Mouse (Mus musculus) kidney, adult 10 weeks (tissue): Measurements from ENCODE around the gene Ly6g6f. TPM values are rescaled to one million over a fixed set of nuclear protein-coding genes. Genes with fewer than 3 reads are reported as not detected.

ENCODE experiments used
- polyA plus RNA-seq: library from polyadenylated mRNA; stranded (reverse); fragments of 350-450 nt; fragmentation: Illumina TruSeq; extraction: RNeasy Lipid Tissue Mini Kit (QIAGEN cat#74804); gene quantifications from one replicate; pipeline ENCODE4 v1.2.3, GENCODE M21; 2014; ENCODE audit warnings: low read depth, low replicate concordance

Ly6g6f gene
- not detected for polyA plus RNA-seq

DNA sequence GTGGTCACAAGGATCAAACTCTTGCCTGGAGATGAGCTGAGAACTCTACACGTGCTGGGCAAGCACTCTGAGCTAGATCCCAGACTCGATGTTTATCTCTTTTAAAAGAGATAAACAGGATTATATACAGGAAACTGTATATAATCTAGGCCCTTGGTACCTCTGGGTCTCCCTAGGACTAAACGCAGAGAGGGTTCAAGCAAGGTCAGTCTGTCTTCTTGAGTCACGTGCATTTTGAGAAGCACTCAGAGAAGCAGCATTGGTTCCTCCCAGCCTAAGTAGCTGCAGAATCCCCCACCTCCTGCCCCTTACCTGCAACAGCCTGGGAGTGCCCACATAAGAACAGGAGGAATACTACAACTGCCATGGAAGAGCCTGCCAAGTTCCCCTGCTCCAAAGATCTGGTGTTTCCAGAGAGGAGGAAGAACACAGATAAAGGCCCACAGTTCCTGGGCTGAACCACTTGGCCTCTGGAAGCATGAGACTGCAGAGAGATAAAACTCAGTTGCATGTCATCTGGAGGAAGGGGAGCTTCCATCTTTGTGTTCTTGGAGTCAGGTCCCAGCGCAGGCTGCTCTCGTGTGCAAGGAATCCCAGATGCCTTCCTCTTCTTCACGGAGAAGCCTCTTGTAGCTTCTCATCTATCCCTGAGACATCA lies at the start of gene Ly6g6f:
TSS of gene Ly6g6f (minus strand) at position 403 of the 658 bp plus-strand sequence.

DNA sequence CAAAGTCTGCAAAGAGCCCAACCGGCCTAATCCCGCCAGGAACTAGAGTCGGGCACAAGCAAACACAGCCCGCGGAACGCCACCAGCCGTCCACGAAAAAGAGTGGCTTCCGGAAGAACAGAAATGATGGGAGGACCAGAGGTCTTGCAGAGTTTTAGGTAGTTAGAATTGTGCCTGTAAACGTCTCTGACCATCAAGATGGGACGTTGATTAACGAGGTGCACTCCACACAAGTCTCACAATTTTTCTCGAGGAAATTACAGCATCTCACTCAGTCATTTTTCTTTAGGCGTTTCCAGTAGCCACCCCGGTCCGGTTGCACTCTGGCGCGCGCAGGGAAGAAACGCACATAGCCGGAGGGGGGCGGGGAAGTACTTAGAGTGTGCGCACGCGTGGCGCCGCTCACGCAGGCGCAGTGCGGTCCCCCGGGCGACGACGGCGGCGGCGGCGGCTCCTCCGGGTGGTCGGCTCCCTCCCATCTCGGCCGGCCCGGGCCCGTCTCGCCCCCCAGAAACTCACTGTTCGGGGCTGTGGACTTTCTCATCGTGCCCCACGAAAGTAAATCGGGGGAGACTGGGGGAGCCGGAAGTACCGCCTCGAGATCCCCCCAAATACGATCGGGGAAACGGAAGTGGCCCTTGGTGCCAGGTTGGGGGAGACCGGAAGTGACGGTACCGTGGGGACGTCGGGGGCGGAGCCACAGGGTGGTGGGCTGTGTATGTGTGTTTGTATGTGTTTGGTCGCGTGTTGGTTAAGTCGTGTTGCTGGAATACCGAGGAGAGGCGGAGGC lies 49.6 kb upstream of the Ly6g6f start, which contains the start of gene Bag6:
TSS of gene Bag6 (plus strand) at position 378 of the 790 bp plus-strand sequence.

DNA sequence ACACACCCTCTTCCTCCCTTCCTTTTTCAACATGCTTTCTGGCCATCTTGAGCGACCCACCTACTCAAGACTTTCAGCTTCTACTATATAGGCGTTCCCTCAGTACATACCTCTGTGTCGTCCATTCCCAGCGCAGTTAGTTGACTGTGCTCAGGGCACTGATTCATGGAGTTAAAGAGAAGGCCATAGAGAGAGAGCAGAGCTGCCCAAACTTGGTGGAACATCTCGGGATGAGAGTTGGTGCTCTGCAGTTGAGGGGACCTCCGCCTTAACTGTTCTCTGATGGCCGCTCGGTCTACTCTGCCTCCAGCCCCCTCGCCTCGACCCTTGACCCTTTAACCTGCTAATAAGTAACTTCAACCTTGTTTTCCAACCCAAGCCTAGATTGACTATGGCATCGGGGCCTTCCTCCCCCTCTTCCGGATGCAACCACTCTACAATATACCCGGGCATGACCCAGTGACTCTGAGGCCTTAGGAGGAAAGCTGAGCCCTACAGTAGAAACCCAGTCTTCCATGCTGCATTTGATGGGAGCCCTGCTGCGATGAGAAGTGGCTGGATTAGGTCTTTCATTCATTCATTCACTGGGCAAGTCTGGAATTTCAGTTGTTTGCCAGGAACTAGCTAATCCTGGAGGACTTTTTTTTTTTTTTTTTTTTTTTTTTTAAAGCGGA lies 46.2 kb upstream of the Ly6g6f start, which contains the start of gene Apom:
TSS of gene Apom (minus strand) at position 551 of the 674 bp plus-strand sequence.

DNA sequence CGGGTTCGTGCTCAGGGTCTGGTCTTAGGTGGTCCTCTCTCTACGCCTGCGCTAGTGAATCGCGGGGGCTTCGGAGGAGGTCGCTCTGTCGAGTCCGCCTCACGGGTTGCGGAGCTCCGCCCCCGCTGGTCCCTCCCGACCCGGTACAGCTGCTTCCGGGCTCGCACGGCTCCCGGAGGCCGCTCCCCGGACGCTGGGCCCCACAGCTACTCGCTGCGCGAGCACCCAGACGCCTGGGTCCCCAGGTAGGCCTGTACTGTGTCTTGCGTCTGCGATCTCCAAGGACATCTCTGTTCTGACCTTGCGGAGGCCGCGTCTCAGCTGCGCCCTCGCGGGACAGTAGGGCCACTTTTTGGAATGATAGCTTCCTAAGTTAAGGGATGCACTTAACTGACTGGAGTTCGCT lies 40.8 kb upstream of the Ly6g6f start, which contains the start of gene D17H6S53E:
TSS of gene D17H6S53E (plus strand) at position 168 of the 406 bp plus-strand sequence.

DNA sequence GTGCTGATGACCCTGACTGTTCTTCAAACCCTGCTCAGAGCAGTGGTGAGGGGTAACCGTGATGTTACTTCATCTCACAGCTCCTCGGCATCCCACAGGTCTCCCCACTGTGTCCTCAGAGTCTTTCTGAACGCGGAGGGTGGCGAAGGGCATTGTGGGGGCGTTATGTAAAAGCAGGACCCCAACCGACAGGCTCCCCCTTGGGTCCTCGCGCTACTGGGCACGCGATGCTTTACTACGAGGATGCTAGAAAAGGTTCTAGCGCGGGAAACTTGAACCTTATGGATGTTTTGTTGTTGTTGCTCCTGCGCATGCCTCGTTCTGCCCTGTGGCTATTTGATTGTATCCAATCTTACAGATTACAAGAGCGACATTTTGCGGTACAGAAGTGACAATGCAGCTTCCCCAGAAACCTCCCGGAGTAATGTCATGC lies 36.5 kb upstream of the Ly6g6f start, which contains the start of gene Csnk2b:
TSS of gene Csnk2b (minus strand) at position 183 of the 433 bp plus-strand sequence.

DNA sequence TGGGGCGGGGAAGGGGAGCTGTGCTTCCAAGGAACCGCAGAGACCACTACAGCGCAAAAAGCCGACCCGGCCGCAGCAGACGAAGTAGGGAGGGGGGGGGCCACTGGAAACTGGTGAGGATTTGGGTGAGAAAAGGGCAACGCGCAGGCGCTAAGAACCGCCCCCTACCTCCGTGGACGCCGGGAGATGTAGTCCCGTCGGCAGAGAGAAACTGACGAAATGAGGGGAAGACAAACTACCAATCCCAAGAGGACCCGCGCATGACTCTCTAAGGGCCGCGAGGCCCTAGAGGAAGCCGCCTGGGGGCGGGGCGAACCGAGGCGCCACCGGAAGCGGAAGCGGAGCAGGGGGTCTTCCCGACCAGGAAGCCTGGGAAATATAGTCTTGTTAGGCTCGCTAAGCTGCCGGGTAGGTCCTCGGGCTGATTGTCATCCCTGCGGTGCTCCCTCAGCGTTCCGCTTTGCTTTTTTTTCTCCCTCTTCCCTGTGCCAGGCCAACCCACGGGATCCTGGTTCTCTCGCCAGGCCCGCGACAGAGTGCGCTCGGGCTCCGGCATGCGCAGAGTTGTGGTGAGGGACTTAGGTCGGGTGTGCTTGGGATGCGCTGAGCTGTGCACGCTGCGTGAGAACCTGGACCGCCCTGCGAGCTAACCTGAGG lies 35.9 kb upstream of the Ly6g6f start, which contains the start of gene Gpank1:
TSS of gene Gpank1 (plus strand) at position 313 of the 657 bp plus-strand sequence.

DNA sequence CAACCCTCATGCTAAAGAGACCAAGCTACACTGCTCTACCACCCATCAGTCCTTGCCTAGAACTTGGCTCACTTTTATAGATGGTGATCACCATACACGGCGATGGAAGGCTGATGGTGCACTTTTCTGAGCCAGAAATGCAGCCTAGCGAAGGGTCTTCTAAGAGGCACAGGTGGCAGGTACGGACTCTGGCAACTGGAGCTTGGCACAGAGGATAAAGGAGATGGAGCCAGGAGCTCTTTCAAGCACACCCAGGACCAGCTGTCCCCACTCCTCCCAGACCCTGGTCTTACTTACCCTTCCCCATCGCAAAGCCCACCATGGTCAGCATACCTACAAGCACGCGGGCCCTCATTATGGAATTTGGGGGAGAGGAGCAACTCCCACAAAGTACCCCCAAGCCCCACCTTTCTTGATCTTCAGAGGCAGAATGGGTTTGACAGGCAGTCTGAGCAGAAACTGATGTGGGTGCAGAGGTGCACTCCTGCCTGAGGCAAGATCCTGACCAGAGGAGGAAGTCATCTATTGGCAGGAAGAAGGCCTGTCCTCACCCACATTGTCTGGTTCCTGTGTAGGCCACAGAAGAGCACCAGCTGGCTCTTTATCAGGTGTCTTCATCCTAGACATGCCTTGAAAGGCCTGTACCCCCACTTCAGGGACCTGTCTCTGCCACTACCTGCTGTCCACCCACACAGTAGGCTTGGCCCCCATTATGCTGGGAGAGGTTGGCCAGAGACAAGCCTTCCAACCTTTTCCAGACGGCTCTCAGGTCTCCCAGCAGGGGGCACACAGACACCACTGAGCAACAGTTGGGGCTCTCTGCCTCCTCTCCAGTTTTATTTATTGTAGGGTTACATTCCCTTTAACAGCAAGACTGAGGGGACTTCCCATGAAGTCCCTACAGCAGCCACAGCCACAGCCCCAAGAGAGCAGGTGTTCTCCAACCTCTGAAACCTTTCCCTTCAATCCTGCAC lies 29.9 kb upstream of the Ly6g6f start, which contains the start of gene Ly6g5b:
TSS of gene Ly6g5b (minus strand) at position 383 of the 974 bp plus-strand sequence.

DNA sequence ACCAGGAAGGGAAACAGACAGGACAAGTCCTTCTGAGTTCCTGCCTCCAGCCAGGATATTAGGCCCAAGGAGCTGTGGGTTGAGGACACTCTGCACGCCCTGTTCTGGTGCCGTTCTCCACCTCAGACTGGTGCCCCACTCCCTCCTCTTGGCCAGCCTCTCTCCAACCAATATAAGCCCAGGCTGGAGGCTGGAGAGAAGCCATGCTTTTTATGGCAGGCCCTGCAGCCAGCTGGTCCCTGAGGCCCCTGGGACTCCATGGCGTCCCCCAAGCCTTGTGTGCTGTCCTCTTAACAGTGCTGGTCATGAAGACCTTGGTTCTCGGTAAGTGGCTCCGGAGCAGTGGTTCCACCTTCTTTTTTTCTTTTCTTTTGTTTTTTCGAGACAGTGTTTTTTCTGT lies 22.7 kb upstream of the Ly6g6f start, which contains the start of gene Ly6g5c:
TSS of gene Ly6g5c (plus strand) at position 183 of the 400 bp plus-strand sequence.

DNA sequence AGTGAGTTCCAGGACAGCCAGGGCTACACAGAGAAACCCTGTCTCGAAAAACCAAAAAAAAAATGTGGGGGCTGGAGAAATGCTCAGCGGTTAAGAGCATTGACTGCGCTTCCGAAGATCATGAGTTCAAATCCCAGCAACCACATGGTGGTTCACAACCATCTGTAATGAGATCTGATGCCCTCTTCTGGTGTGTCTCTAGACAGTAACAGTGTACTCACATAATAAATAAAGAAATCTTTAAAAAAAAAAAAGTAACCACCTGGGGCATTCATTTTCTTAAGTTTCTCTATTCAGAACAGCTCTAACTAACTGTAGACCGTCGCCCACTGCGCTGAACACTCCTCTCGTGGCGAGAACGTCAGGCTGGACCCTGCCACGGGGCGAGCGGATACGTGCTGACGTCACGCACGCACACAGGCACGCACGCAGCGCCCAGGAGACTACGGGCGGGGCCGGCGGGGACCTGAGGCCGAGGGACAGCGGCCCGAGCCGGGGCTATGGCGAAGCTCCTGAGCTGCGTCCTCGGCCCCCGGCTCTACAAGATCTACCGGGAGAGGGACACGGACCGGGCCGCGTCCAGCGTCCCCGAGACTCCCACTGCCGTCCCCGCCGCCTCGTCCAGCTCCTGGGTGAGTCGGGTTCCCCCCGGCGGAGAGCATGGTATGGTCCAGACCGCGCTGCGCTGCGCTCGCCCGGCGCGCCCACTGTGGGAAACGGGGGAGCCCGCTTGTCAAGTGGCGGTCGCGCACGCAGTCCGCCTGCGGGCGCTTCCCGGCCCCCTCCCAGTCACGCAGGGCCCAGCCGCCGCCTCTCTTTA lies 3.6 kb upstream of the Ly6g6f start, which contains the start of gene Abhd16a:
TSS of gene Abhd16a (plus strand) at position 439 of the 820 bp plus-strand sequence.

DNA sequence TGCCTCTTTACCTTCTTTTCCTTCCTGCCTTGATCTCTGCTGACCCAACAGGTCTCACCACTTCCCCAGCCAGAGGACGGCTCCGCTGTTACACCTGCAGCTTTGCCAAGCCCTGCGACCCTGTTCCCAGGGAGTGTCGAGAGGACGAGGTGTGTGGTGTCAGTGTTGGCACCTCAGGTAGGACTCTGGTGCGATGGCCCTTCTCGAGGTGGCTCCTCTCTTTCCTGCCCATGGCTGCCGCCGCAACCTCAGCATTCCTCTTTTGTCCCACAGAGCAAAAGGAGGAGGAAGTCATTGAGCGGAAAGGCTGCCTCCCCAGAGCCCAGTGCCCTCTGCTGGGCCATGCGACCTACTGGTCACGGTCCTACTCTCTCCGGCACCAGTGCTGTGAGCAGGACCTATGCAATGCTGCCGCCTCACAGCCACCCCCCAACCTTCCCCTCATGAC lies 7.6 kb downstream of the Ly6g6f start, which contains the start of gene Ly6g6d:
TSS of gene Ly6g6d (minus strand) at position 280 of the 448 bp plus-strand sequence.

DNA sequence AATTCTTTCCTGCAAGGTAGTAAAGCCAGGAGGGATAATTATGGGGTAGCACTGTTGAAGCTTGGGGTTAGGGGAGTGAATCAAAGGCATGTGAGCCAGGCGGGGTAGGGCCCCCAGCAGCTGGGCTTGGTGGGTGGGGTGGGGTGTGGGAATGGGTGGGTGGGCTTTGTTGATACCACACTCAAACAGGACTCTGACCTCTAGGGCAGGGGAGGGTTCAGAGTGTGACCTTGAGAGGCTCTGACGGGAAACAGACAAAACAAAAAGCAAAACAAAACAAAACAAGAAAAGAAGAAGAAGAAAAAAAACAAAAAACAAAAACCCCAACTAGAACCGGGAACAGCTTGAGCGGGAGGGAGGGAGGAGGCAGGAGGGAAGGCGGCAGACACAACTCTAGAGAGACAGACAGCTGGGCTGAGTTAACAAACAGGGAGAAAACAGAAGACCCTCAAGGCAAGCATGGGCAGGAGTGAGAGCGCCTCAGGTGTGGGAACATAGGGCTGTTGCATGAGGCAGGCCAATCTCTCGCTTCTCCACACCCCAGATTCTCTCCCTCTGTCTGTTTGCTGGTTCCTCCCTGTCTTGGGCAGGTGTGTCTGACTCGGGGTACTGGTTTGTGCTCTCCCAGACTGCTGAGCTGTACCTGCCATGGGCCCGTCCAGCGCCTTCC lies 8.8 kb downstream of the Ly6g6f start, which contains the start of gene Ly6g6e:
TSS of gene Ly6g6e (plus strand) at position 396 of the 670 bp plus-strand sequence.

DNA sequence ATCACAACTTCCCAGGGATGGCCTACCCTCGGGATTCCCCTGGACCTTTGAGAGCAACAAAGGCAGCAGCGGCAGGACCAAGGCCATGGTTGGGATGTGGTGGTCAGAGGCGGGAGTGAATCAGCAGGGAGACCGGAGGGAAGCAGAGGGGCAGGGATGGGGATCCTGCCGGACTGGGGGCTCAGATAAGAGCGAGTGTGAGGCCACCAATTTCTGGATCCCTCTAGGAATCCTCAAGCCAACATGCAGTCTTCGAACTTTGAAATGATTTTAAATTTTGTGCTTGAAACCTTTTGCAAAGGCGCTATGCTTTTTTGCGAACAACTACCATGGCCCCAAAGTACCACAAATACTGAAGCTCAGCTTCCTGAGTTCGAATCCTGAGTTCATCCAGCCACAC lies 19.3 kb downstream of the Ly6g6f start, which contains the start of gene Mpig6b:
TSS of gene Mpig6b (minus strand) at position 101 of the 400 bp plus-strand sequence.

DNA sequence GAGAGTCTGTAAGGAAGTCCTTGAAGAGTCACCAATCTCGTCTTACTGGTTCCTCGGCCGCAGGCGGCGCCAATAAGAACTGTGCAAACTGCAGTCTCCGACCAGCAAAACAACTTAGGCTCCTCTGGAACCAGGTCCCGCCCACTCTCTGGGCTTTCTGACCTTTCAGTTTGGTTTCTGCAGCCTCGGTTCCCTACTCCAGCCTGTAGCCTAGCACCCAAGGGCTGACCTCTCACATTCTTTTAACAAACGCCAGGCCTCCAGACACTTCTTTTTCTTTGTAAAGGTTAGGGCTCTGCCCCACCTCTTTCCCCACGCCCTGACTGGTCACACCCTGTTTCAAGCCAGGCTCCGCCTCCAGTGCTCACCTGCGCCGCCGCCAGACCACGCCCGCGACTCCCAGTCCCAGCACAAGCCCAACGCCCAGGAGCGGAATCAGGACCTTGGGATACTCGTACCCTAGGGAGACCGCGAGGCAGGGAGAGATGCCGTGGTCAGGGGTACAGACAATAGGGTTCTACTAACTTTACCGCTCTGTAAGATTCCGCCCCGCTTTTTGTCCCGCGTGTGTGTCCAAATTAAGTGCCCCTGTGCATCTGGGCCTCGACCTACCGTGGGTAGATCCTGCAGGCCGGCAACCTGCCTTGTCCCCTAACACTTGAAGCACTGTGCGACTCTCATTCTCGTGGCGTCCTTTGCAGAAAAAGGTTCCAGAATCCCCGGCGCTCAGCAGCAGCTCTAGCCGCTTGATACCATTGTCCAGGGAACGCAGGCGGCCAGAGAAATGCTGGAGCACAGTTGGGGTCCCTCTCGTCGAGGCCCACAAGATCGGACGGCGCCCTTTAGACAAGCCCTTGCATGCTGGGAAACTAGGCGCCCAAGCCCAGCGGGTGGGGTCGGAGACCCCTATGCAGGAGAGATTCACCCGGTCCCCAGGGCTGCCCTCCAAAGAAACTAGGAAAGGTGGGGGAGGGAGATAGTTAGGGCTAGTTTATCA lies 20.2 kb downstream of the Ly6g6f start, which contains the start of gene Ly6g6c:
TSS of gene Ly6g6c (plus strand) at position 438 of the 997 bp plus-strand sequence.

DNA sequence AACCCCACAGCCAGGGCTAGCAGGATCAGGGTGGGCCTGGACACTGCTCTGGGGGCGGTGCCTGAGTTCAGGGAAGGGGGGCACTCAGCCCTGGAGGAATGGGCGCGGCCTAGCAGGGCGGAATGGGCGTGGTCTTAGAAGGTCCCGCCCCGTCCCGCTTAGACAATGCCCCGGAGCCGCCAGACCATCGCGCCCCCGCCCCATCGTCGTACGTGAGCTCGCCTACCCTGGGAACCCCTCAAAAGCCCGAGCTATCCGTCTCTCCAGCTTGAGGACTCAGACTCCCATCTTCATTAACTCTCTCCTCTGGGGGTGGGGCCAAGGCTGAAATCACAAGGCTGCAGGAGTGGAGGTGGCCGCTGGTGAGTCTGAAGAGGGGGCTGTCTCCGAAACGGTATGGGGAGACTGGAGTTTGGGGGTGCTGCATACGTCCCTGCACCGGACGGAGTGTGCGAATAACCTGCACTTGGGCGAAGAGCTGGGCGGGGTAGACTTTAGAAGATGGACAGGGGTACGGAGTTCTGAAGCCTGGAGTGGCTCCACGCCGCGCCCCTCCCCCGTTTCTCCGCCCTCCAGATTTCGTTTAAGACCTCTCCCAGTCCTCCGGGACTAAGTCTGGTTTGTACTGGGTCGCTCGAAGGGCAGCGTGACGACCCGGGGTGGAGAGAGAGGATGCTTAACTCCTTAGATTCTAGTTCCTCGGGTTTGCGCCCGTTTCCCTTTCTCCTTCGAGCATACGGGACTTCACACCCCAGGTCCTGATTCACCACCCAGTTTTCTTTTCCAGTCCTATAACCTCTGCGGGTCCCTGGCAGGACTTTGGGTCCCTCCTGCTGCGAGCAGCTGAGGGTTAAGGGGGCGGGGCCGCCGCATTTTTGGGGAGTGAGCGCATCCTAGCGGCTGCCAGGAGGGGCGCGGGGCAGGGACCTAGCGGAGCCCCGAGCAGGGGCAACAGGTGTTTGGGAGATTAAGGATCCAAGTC lies 26.2 kb downstream of the Ly6g6f start, which contains the start of gene Ddah2:
TSS of gene Ddah2 (plus strand) at position 125 of the 982 bp plus-strand sequence.

DNA sequence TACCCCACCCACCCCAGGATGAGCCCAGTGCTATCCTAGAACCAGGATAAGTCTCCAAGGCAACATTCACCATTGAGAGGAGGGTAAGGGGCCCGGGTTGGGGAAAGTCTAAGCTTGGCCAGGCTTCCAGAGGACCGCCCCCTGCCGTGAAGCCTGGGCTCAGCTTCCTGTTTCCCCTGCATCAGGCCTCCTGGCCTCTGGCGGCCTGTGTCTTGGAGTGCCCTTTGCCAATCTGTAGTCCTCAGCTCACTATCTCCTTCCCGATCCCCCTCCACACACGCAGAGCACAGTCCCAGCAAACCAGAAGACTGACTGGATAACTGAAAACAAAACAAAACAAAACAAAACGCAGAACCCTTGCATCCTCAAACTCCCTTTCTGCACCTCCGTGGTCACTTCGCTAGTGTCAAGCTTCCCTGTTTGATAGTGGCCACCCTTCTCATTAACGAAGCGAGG lies 35.8 kb downstream of the Ly6g6f start, which contains the start of gene Clic1:
TSS of gene Clic1 (plus strand) at position 406 of the 456 bp plus-strand sequence.

